Mouse (Mus musculus): ENCODE data around the gene Krt88.

DNA sequence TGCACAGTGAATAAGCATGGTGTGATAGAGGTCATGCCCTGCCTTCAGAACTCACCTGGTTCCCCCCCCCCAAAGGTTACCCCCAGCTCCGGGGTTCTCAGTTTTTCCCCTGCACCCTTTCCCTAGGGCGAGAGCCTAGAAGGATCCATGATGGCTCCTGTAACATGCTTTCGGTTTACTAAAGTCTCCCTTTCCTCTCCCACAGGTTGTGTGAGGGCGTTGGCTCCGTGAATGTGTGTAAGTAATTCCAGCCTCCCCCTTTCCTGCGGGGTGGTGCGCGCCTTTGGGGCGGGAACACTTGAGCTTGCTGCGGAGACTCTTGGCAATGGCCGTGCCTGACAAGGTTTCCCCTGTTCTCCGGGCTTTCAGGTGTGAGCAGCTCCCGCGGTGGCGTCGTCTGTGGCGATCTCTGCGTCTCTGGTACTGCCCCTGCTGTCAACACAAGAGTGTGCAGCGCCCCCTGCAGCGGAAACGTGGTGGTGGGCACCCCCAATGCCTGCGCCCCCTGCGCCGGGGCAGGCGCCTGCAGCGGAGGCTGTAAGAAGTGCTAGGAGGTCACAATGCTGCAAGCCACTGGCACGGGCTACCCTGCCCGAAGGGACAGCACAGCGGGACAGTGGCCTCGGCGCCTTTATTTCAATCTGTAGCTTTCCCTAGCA is 31.6 kb downstream of the Krt88 start:
- TF ChIP-seq CTCF (IDR thresholded peaks at IDR 0.05) (peak; percentile 76), EP300 (IDR thresholded peaks at IDR 0.05) (no peak)
